ENCODE assay signal across 30 mouse cellular contexts in genomic region chr2:20957995-20958394, GRCm38 (mm10). TPM values are rescaled to one million over a fixed set of nuclear protein-coding genes. Genes with fewer than 3 reads are reported as not detected.
DNase-seq lines count a peak whose midpoint lies in the region; ATAC-seq and TF ChIP-seq lines count a peak whose summit lies in the region.
"Had no signal": no experiment of that assay in that cellular context is flagged by ENCODE, and none has a peak within 500 bp of the region (broad histone marks: within the 10 kb centered on the region; RNA-seq: fewer than 3 reads in every experiment).

No protein-coding gene starts in this region.

- H3K4me2 ChIP-seq in heart, embryonic 12.5 days, result no peak overlapping the region
- no peak overlapping the region for H3K4me2 ChIP-seq in lung, postnatal 0 days (replicated peaks; ENCODE audit: low read depth, low read length)
- H3K4me2 ChIP-seq: embryonic facial prominence, embryonic 13.5 days; heart, embryonic 11.5 days; hindbrain, embryonic 13.5 days; limb, embryonic 13.5 days; midbrain, embryonic 15.5 days; neural tube, embryonic 15.5 days had no signal

- no peak overlapping the region for H3K27ac ChIP-seq in heart, embryonic 10.5 days
- H3K27ac ChIP-seq in heart, embryonic 12.5 days (ENCODE audit: poor library complexity, severe bottlenecking), result no peak overlapping the region
- no peak overlapping the region for H3K27ac ChIP-seq in left cerebral cortex, adult 2 months
- H3K27ac ChIP-seq in lung, postnatal 0 days (ENCODE audit: low read length), result no peak overlapping the region
- H3K27ac ChIP-seq: embryonic facial prominence, embryonic 13.5 days; forebrain, embryonic 10.5 days; hindbrain, embryonic 13.5 days; limb, embryonic 13.5 days; midbrain, embryonic 10.5 days; midbrain, embryonic 15.5 days; neural tube, embryonic 15.5 days had no signal

- H3K27me3 ChIP-seq in heart, embryonic 10.5 days (ENCODE audit: insufficient read depth, poor library complexity, severe bottlenecking), result no peaks in the 10 kb centered on the region
- no peaks in the 10 kb centered on the region for H3K27me3 ChIP-seq in heart, embryonic 12.5 days (replicated peaks)
- H3K27me3 ChIP-seq in lung, postnatal 0 days (replicated peaks; ENCODE audit: insufficient read depth, low read length), result no peaks in the 10 kb centered on the region
- H3K27me3 ChIP-seq: embryonic facial prominence, embryonic 13.5 days; hindbrain, embryonic 13.5 days; limb, embryonic 13.5 days; midbrain, embryonic 15.5 days; neural tube, embryonic 15.5 days had no signal

- H3K4me1 ChIP-seq in heart, embryonic 10.5 days, result peaks cover 35% of the 10 kb centered on the region
- peaks cover 48% of the 10 kb centered on the region for H3K4me1 ChIP-seq in heart, embryonic 12.5 days (replicated peaks)
- H3K4me1 ChIP-seq in lung, postnatal 0 days (ENCODE audit: insufficient read depth, low read depth, low read length), result peaks cover 5% of the 10 kb centered on the region

- H3K9ac ChIP-seq in heart, embryonic 12.5 days, result no peak overlapping the region
- H3K9ac ChIP-seq in lung, postnatal 0 days (replicated peaks; ENCODE audit: low read depth), result no peak overlapping the region
- H3K9ac ChIP-seq: embryonic facial prominence, embryonic 13.5 days; hindbrain, embryonic 13.5 days; limb, embryonic 13.5 days; liver, postnatal 0 days; midbrain, embryonic 15.5 days; neural tube, embryonic 15.5 days had no signal

- TF ChIP-seq CTCF in left cerebral cortex, adult 2 months (IDR thresholded peaks at IDR 0.05), result peak; percentile 27
- peak; percentile 12; the same call in 1 of the 2 replicates for TF ChIP-seq CTCF in lung, postnatal 0 days (IDR thresholded peaks at IDR 0.05)

- no peaks in the 10 kb centered on the region for H3K9me3 ChIP-seq in heart, embryonic 10.5 days
- H3K9me3 ChIP-seq in heart, embryonic 12.5 days (replicated peaks), result no peaks in the 10 kb centered on the region
- H3K9me3 ChIP-seq in lung, postnatal 0 days (ENCODE audit: low read length), result no peaks in the 10 kb centered on the region
- H3K9me3 ChIP-seq: embryonic facial prominence, embryonic 13.5 days; forebrain, embryonic 10.5 days; hindbrain, embryonic 13.5 days; limb, embryonic 13.5 days; midbrain, embryonic 10.5 days; midbrain, embryonic 15.5 days; neural tube, embryonic 15.5 days had no signal

- no peaks in the 10 kb centered on the region for H3K36me3 ChIP-seq in heart, embryonic 10.5 days
- H3K36me3 ChIP-seq in heart, embryonic 12.5 days, result no peaks in the 10 kb centered on the region
- no peaks in the 10 kb centered on the region for H3K36me3 ChIP-seq in lung, postnatal 0 days (ENCODE audit: insufficient read depth, low read length)
- H3K36me3 ChIP-seq: embryonic facial prominence, embryonic 13.5 days; hindbrain, embryonic 13.5 days; limb, embryonic 13.5 days; midbrain, embryonic 15.5 days; neural tube, embryonic 15.5 days had no signal

- 95% methylated on average over 1 of the region's 1 CpGs for WGBS in heart, embryonic 10.5 days
- WGBS in heart, embryonic 12.5 days, result 97% methylated on average over 1 of the region's 1 CpGs
- 81% methylated on average over 1 of the region's 1 CpGs for WGBS in lung, postnatal 0 days

- TF ChIP-seq EP300 in lung, postnatal 0 days (IDR thresholded peaks at IDR 0.05), result no peak

- ATAC-seq in heart, embryonic 12.5 days (ENCODE audit: insufficient number of reproducible peaks, low FRiP score), result no peak
- no peak for ATAC-seq in lung, postnatal 0 days
- ATAC-seq: forebrain, embryonic 16.5 days; liver, postnatal 0 days; midbrain, embryonic 15.5 days had no signal

- intact Hi-C loops in left cerebral cortex, adult 2 months (cut with DNase I), result no loop called here
- intact Hi-C loops in left cerebral cortex, postnatal 4 days (cut with DNase I), result no loop called here

- H3K4me3 ChIP-seq in heart, embryonic 10.5 days, result no peak overlapping the region
- H3K4me3 ChIP-seq in heart, embryonic 12.5 days, result no peak overlapping the region
- no peak overlapping the region for H3K4me3 ChIP-seq in left cerebral cortex, adult 2 months
- H3K4me3 ChIP-seq in lung, postnatal 0 days (ENCODE audit: low read depth, low read length), result no peak overlapping the region
- H3K4me3 ChIP-seq: embryonic facial prominence, embryonic 13.5 days; forebrain, embryonic 10.5 days; hindbrain, embryonic 13.5 days; limb, embryonic 13.5 days; midbrain, embryonic 10.5 days; midbrain, embryonic 15.5 days; neural tube, embryonic 15.5 days had no signal

- DNase-seq in heart, embryonic 10.5 days (ENCODE audit: low spot score), result peak; percentile 16
- DNase-seq in left cerebral cortex, adult 2 months (ENCODE audit: extremely low spot score in 1 of 2, low spot score in 2 of 2), result no peak
- no peak for DNase-seq in left cerebral cortex, postnatal 4 days
- DNase-seq in lung, postnatal 0 days (ENCODE audit: low spot score), result no peak
- no peak for DNase-seq in lung, postnatal 14 days
- DNase-seq in right cerebral cortex, postnatal 14 days, result no peak
- DNase-seq: adrenal gland, adult 8-10 months; B cell, adult 2 months; cerebellum, adult 9-11 months; heart, postnatal 4 days; kidney, adult 18-20 months; kidney, postnatal 10 days; layer of hippocampus, adult 9-11 months; liver, postnatal 0 days; lung, postnatal 10 days; retina, postnatal 1 day; right cerebral cortex, postnatal 25 days; spleen, adult 18-20 months; thymus, adult 18-20 months; thymus, postnatal 25 days had no signal

RNA-seq across cellular contexts. Expression of gene Arhgap21, which starts 10.7 kb away (rescaled TPM):
- 15.2 and 18.7 TPM in 2 replicates for polyA plus RNA-seq in heart, embryonic 10.5 days (2016; fragmentation: Nextera tagmentation; extraction: Ambion mirVana)
- polyA plus RNA-seq in heart, embryonic 12.5 days (2016; fragmentation: Nextera tagmentation; extraction: Ambion mirVana), result 28.2 and 32.2 TPM in 2 replicates
- total RNA-seq in left cerebral cortex, adult 2 months (2021), result 100 to 1,000 TPM; 299 to 304 TPM
- 100 to 1,000 TPM; 235 to 259 TPM for total RNA-seq in left cerebral cortex, postnatal 4 days (2021)
- 9.9 and 10.9 TPM in 2 replicates for polyA plus RNA-seq in lung, postnatal 0 days (2015; fragmentation: Nextera tagmentation; extraction: Ambion mirVana)
